Mouse (Mus musculus): Measurements from ENCODE around the gene Sgk2. TPM values are rescaled to one million over a fixed set of nuclear protein-coding genes. Genes with fewer than 3 reads are reported as not detected.
A peak's percentile ranks its signal among the peaks of the same experiment; 100 is the strongest.

Sgk2 gene
- total and polyA plus RNA-seq, 3 experiments, result not detected

GRCm38 (mm10) chr2:163016916-163017743 lies 30.0 kb downstream of the Sgk2 start, which contains the start of gene Ift52:
Ift52 (plus strand) TSS chr2:163017354.
- peak; percentile 49 for TF ChIP-seq POLR2A (IDR thresholded peaks at IDR 0.05; ENCODE audit: insufficient read depth, low read depth, low read length)
- no peak for TF ChIP-seq EP300 (IDR thresholded peaks at IDR 0.05; ENCODE audit: insufficient read depth, low read depth, low read length)
- H3K9ac ChIP-seq (ENCODE audit: low read depth, low read length), result peak within 1 kb of the TSS; percentile 73
- H3K36me3 ChIP-seq (ENCODE audit: control insufficient read depth, insufficient read depth, low read length), result peaks cover 2% of the 10 kb centered on the region
- peak within 1 kb of the TSS; percentile 83 for H3K27ac ChIP-seq
- H3K4me1 ChIP-seq (ENCODE audit: control insufficient read depth, insufficient read depth, low read length), result peaks cover 2% of the 10 kb centered on the region; the same call in 1 of the 2 replicates
- no peaks in the 10 kb centered on the region for H3K27me3 ChIP-seq (ENCODE audit: control insufficient read depth, insufficient read depth, low read length)
- WGBS, result under 1% methylated on average over 57 of the region's 57 CpGs
- intact Hi-C loops (cut with DNase I), result loop anchor here (2.0 kb wide), 1 partner anchor 86 kb away; the partner anchor contains the start of gene Srsf6
- peak; percentile 92 to 96 for DNase-seq
- peak within 1 kb of the TSS; percentile 71 for H3K4me3 ChIP-seq
- H3K79me2 ChIP-seq (replicated peaks; ENCODE audit: control insufficient read depth, insufficient read depth, low read length), result no peaks in the 10 kb centered on the region

GRCm38 (mm10) chr2:163031289-163031688 lies 44.2 kb downstream of the Sgk2 start:
- intact Hi-C loops (cut with DNase I), result no loop called here
- no peaks in the 10 kb centered on the region; the same call in 1 of the 2 replicates for H3K79me2 ChIP-seq (replicated peaks; ENCODE audit: control insufficient read depth, insufficient read depth, low read length)
- no peak for DNase-seq
- no peak overlapping the region for H3K9ac ChIP-seq (ENCODE audit: low read depth, low read length)
- no peak overlapping the region for H3K4me3 ChIP-seq
- H3K4me1 ChIP-seq (ENCODE audit: control insufficient read depth, insufficient read depth, low read length), result no peaks in the 10 kb centered on the region
- no peaks in the 10 kb centered on the region for H3K27me3 ChIP-seq (ENCODE audit: control insufficient read depth, insufficient read depth, low read length)
- WGBS, result 95% methylated on average over 5 of the region's 5 CpGs
- no peaks in the 10 kb centered on the region; the same call in 1 of the 2 replicates for H3K36me3 ChIP-seq (ENCODE audit: control insufficient read depth, insufficient read depth, low read length)
- H3K27ac ChIP-seq, result no peak overlapping the region
- no peak for TF ChIP-seq EP300 (IDR thresholded peaks at IDR 0.05; ENCODE audit: insufficient read depth, low read depth, low read length)
- TF ChIP-seq CTCF (IDR thresholded peaks at IDR 0.05), result no peak
- TF ChIP-seq POLR2A (IDR thresholded peaks at IDR 0.05; ENCODE audit: insufficient read depth, low read depth, low read length), result no peak

GRCm38 (mm10) chr2:163031757-163032156 lies 44.6 kb downstream of the Sgk2 start:
- no peak for DNase-seq
- no peak for TF ChIP-seq EP300 (IDR thresholded peaks at IDR 0.05; ENCODE audit: insufficient read depth, low read depth, low read length)
- no peak for TF ChIP-seq POLR2A (IDR thresholded peaks at IDR 0.05; ENCODE audit: insufficient read depth, low read depth, low read length)
- Histone ChIP-seq H3K36me3 (ENCODE audit: control insufficient read depth, insufficient read depth, low read length) (no peaks in the 10 kb centered on the region; the same call in 1 of the 2 replicates), H3K4me1 (ENCODE audit: control insufficient read depth, insufficient read depth, low read length) (no peaks in the 10 kb centered on the region), H3K27ac (no peak overlapping the region), H3K79me2 (replicated peaks; ENCODE audit: control insufficient read depth, insufficient read depth, low read length) (no peaks in the 10 kb centered on the region; the same call in 1 of the 2 replicates), H3K9ac (ENCODE audit: low read depth, low read length) (no peak overlapping the region), H3K27me3 (ENCODE audit: control insufficient read depth, insufficient read depth, low read length) (no peaks in the 10 kb centered on the region), H3K4me3 (no peak overlapping the region)
- intact Hi-C loops (cut with DNase I), result no loop called here
- WGBS, result 84% methylated on average over 2 of the region's 2 CpGs

- no peak for DNase-seq
- intact Hi-C loops (cut with DNase I), result no loop called here
- TF ChIP-seq EP300 (IDR thresholded peaks at IDR 0.05; ENCODE audit: insufficient read depth, low read depth, low read length), result no peak
- TF ChIP-seq CTCF (IDR thresholded peaks at IDR 0.05), result no peak
- Histone ChIP-seq H3K9ac (ENCODE audit: low read depth, low read length) (no peak overlapping the region), H3K4me3 (no peak overlapping the region), H3K79me2 (replicated peaks; ENCODE audit: control insufficient read depth, insufficient read depth, low read length) (no peaks in the 10 kb centered on the region; the same call in 1 of the 2 replicates), H3K27ac (no peak overlapping the region), H3K4me1 (ENCODE audit: control insufficient read depth, insufficient read depth, low read length) (0 out of 2 replicates have a peak, but pooled peaks cover 1% of the 10 kb centered on the region), H3K36me3 (ENCODE audit: control insufficient read depth, insufficient read depth, low read length) (no peaks in the 10 kb centered on the region; the same call in 1 of the 2 replicates), H3K27me3 (ENCODE audit: control insufficient read depth, insufficient read depth, low read length) (no peaks in the 10 kb centered on the region)
- WGBS, result 51% methylated on average over 4 of the region's 4 CpGs
Observed at GRCm38 (mm10) chr2:163032622-163033021, 45.5 kb downstream of the Sgk2 start.

- 80% methylated on average over 7 of the region's 7 CpGs for WGBS
Observed at GRCm38 (mm10) chr2:163039940-163040339, 52.8 kb downstream of the Sgk2 start.

GRCm38 (mm10) chr2:163048125-163048524 lies 61.0 kb downstream of the Sgk2 start:
- DNase-seq, result peak; percentile 67 to 76
- TF ChIP-seq POLR2A (IDR thresholded peaks at IDR 0.05; ENCODE audit: insufficient read depth, low read depth, low read length) (no peak), EP300 (IDR thresholded peaks at IDR 0.05; ENCODE audit: insufficient read depth, low read depth, low read length) (0 out of 2 replicates have a peak, but pooled peaks have one; percentile 18), CTCF (IDR thresholded peaks at IDR 0.05) (peak; percentile 94)
- Histone ChIP-seq H3K9ac (ENCODE audit: low read depth, low read length) (no peak overlapping the region), H3K27ac (no peak overlapping the region), H3K79me2 (replicated peaks; ENCODE audit: control insufficient read depth, insufficient read depth, low read length) (no peaks in the 10 kb centered on the region), H3K4me1 (ENCODE audit: control insufficient read depth, insufficient read depth, low read length) (no peaks in the 10 kb centered on the region), H3K27me3 (ENCODE audit: control insufficient read depth, insufficient read depth, low read length) (no peaks in the 10 kb centered on the region), H3K36me3 (ENCODE audit: control insufficient read depth, insufficient read depth, low read length) (no peaks in the 10 kb centered on the region), H3K4me3 (no peak overlapping the region)
- intact Hi-C loops (cut with DNase I), result loop anchor here (2.0 to 5.0 kb wide), 2 partner anchors 284 to 353 kb away; no protein-coding TSS in a partner anchor
- WGBS, result 2% methylated on average over 10 of the region's 10 CpGs

More at GRCm38 (mm10) chr2:163039940-163040339, 52.8 kb downstream of the Sgk2 start:
- H3K27me3 ChIP-seq (ENCODE audit: control insufficient read depth, insufficient read depth, low read length), result no peaks in the 10 kb centered on the region
- H3K9ac ChIP-seq (ENCODE audit: low read depth, low read length), result no peak overlapping the region
- no peaks in the 10 kb centered on the region for H3K79me2 ChIP-seq (replicated peaks; ENCODE audit: control insufficient read depth, insufficient read depth, low read length)
- H3K36me3 ChIP-seq (ENCODE audit: control insufficient read depth, insufficient read depth, low read length), result no peaks in the 10 kb centered on the region
- intact Hi-C loops (cut with DNase I), result no loop called here
- DNase-seq, result no peak
- 0 out of 2 replicates have a peak, but pooled peaks cover 1% of the 10 kb centered on the region for H3K4me1 ChIP-seq (ENCODE audit: control insufficient read depth, insufficient read depth, low read length)
- no peak overlapping the region for H3K27ac ChIP-seq
- TF ChIP-seq EP300 (IDR thresholded peaks at IDR 0.05; ENCODE audit: insufficient read depth, low read depth, low read length) (no peak), CTCF (IDR thresholded peaks at IDR 0.05) (no peak), POLR2A (IDR thresholded peaks at IDR 0.05; ENCODE audit: insufficient read depth, low read depth, low read length) (no peak)
- no peak overlapping the region for H3K4me3 ChIP-seq

Measured in heart, adult 2 months (tissue).